Mouse (Mus musculus) MEL (cell line): ENCODE measurements around the gene Pstk. TPM values are rescaled to one million over a fixed set of nuclear protein-coding genes. Genes with fewer than 3 reads are reported as not detected.
A peak's percentile ranks its signal among the peaks of the same experiment; 100 is the strongest.

Experiments
- DNase-seq: peaks from one replicate; pipeline ENCODE4 v3.0.0; 2011; ENCODE audit warnings: low read depth, low spot score
- H3K27ac ChIP-seq: 2 replicates; pipeline ENCODE4 v1.5.1; 2012; ENCODE audit warnings: low read depth, mild to moderate bottlenecking, control low read depth, low read length, moderate library complexity; ENCODE audit not compliant: control insufficient read depth
- H3K27me3 ChIP-seq, 2 experiments: fragments of 150-350 bp in 1 of 2; sonication (generic) in 1 of 2; 2 replicates each; pipeline ENCODE4 v1.6.1; 2012; ENCODE audit warnings: low read length in 2 of 2, mild to moderate bottlenecking in 2 of 2, improper control_type of control experiment in 1 of 2, moderate library complexity in 1 of 2; ENCODE audit not compliant: insufficient read depth in 2 of 2, control insufficient read depth in 1 of 2
- H3K36me3 ChIP-seq, 2 experiments: 2 replicates each; pipeline ENCODE4 v1.6.1; 2012 to 2014; ENCODE audit warnings: low read length in 2 of 2, improper control_type of control experiment in 1 of 2, inconsistent platforms in 1 of 2, mild to moderate bottlenecking in 1 of 2; ENCODE audit not compliant: insufficient read depth in 2 of 2, control insufficient read depth in 1 of 2
- H3K4me1 ChIP-seq, 2 experiments: fragments of 150-350 bp in 1 of 2; sonication (generic) in 1 of 2; 2 replicates each; pipeline ENCODE4 v1.6.1; 2012; ENCODE audit warnings: low read length in 2 of 2, improper control_type of control experiment in 1 of 2, mild to moderate bottlenecking in 1 of 2; ENCODE audit not compliant: insufficient read depth in 2 of 2, control insufficient read depth in 1 of 2
- H3K4me3 ChIP-seq, 2 experiments: fragments of 150-350 bp in 1 of 2; sonication (generic) in 1 of 2; 2 replicates each; pipeline ENCODE4 v1.5.1; 2012; ENCODE audit warnings: low read depth in 2 of 2, low read length in 2 of 2, mild to moderate bottlenecking in 2 of 2, moderate library complexity in 2 of 2, control low read depth in 1 of 2, improper control_type of control experiment in 1 of 2; ENCODE audit not compliant: control insufficient read depth in 1 of 2, insufficient read depth in 1 of 2
- H3K79me2 ChIP-seq: 2 replicates; pipeline ENCODE4 v1.6.1; 2012; ENCODE audit warnings: mild to moderate bottlenecking, low read length, moderate library complexity; ENCODE audit not compliant: control insufficient read depth, poor library complexity, insufficient read depth
- H3K9ac ChIP-seq: 2 replicates; pipeline ENCODE4 v1.6.1; 2012; ENCODE audit warnings: low read depth, mild to moderate bottlenecking, control low read depth, low read length, moderate library complexity; ENCODE audit not compliant: control insufficient read depth, poor library complexity, severe bottlenecking
- H3K9me3 ChIP-seq: fragments of 150-350 bp; sonication (generic); replicated peaks from 2 replicates; pipeline ENCODE4 v1.6.1; 2012; ENCODE audit warnings: mild to moderate bottlenecking, low read length, improper control_type of control experiment, moderate library complexity; ENCODE audit not compliant: insufficient read depth
- BHLHE40 ChIP-seq: IDR thresholded peaks from 2 replicates; pipeline ENCODE4 v1.6.1; 2012; ENCODE audit warnings: low read depth, mild to moderate bottlenecking, inconsistent platforms, low read length, improper control_type of control experiment, borderline replicate concordance
- CHD1 ChIP-seq: IDR thresholded peaks from 2 replicates; pipeline ENCODE4 v1.6.1; 2012; ENCODE audit warnings: low read depth, mild to moderate bottlenecking, inconsistent platforms, low read length, improper control_type of control experiment
- CHD2 ChIP-seq: IDR thresholded peaks from 2 replicates; pipeline ENCODE4 v1.6.1; 2011; ENCODE audit warnings: low read length, improper control_type of control experiment
- CTCF ChIP-seq, 3 experiments: IDR thresholded peaks in 2 of 3; conservative IDR thresholded peaks in 1 of 3; 2 replicates each; pipeline ENCODE4 v1.5.1; 2011 to 2012; ENCODE audit warnings: low read length in 3 of 3, low read depth in 2 of 3, mild to moderate bottlenecking in 2 of 3, improper control_type of control experiment in 1 of 3, inconsistent platforms in 1 of 3, mixed read lengths in 1 of 3, moderate library complexity in 1 of 3; ENCODE audit not compliant: control insufficient read depth in 1 of 3, insufficient read depth in 1 of 3, poor library complexity in 1 of 3, severe bottlenecking in 1 of 3
- ELF1 ChIP-seq: IDR thresholded peaks from 2 replicates; pipeline ENCODE4 v1.6.1; 2014; ENCODE audit warnings: low read depth, mild to moderate bottlenecking, inconsistent platforms, low read length, improper control_type of control experiment, moderate library complexity
- EP300 ChIP-seq, 2 experiments: IDR thresholded peaks; 2 replicates each; pipeline ENCODE4 v1.6.1; 2011; ENCODE audit warnings: improper control_type of control experiment in 2 of 2, low read length in 2 of 2, low read depth in 1 of 2, mild to moderate bottlenecking in 1 of 2
- GABPA ChIP-seq: IDR thresholded peaks from 2 replicates; pipeline ENCODE4 v1.6.1; 2012; ENCODE audit warnings: low read depth, mild to moderate bottlenecking, inconsistent platforms, low read length, improper control_type of control experiment, moderate library complexity
- GATA1 ChIP-seq: IDR thresholded peaks from 2 replicates; pipeline ENCODE4 v1.6.1; 2011; ENCODE audit warnings: low read depth, low read length, improper control_type of control experiment
- JUND ChIP-seq: IDR thresholded peaks from 2 replicates; pipeline ENCODE4 v1.6.1; 2011; ENCODE audit warnings: low read depth, mild to moderate bottlenecking, improper control_type of control experiment, low read length
- MEF2A ChIP-seq: IDR thresholded peaks from 2 replicates; pipeline ENCODE4 v1.6.1; 2014; ENCODE audit warnings: low read depth, mild to moderate bottlenecking, inconsistent platforms, low read length, improper control_type of control experiment; ENCODE audit not compliant: poor library complexity, insufficient replicate concordance, severe bottlenecking; ENCODE audit errors: extremely low read depth
- POLR2AphosphoS2 ChIP-seq: IDR thresholded peaks from 2 replicates; pipeline ENCODE4 v1.6.1; 2011; ENCODE audit warnings: low read length, improper control_type of control experiment
- POLR2AphosphoS5 ChIP-seq: IDR thresholded peaks from 2 replicates; pipeline ENCODE4 v1.6.1; 2012; ENCODE audit warnings: low read depth, borderline replicate concordance, mild to moderate bottlenecking, inconsistent platforms, low read length, moderate library complexity, mixed read lengths
- RAD21 ChIP-seq: IDR thresholded peaks from 2 replicates; pipeline ENCODE4 v1.6.1; 2011; ENCODE audit warnings: mild to moderate bottlenecking, low read depth, low read length, improper control_type of control experiment
- TBP ChIP-seq: IDR thresholded peaks from 2 replicates; pipeline ENCODE4 v1.8.0; 2011; ENCODE audit warnings: low read depth, low read length, improper control_type of control experiment
- TCF12 ChIP-seq: IDR thresholded peaks from 2 replicates; pipeline ENCODE4 v1.6.1; 2014; ENCODE audit warnings: low read depth, mild to moderate bottlenecking, inconsistent platforms, low read length, improper control_type of control experiment, moderate library complexity
- UBTF ChIP-seq: IDR thresholded peaks from 2 replicates; pipeline ENCODE4 v1.6.1; 2012; ENCODE audit warnings: low read depth, mild to moderate bottlenecking, inconsistent platforms, low read length, improper control_type of control experiment, moderate library complexity, borderline replicate concordance; ENCODE audit not compliant: insufficient read depth
- USF2 ChIP-seq, 2 experiments: IDR thresholded peaks; 2 replicates each; pipeline ENCODE4 v1.6.1; 2011 to 2012; ENCODE audit warnings: improper control_type of control experiment in 2 of 2, low read length in 2 of 2, borderline replicate concordance in 1 of 2, inconsistent platforms in 1 of 2, low read depth in 1 of 2, mild to moderate bottlenecking in 1 of 2; ENCODE audit not compliant: insufficient read depth in 1 of 2
- ZKSCAN1 ChIP-seq: IDR thresholded peaks from 2 replicates; pipeline ENCODE4 v1.6.1; 2012; ENCODE audit warnings: low read depth, mild to moderate bottlenecking, inconsistent platforms, low read length, improper control_type of control experiment, moderate library complexity
- ZMIZ1 ChIP-seq: IDR thresholded peaks from 2 replicates; pipeline ENCODE4 v1.6.1; 2012; ENCODE audit warnings: low read depth, mild to moderate bottlenecking, inconsistent platforms, low read length, improper control_type of control experiment, moderate library complexity
- polyA plus RNA-seq, 2 experiments: library from polyadenylated mRNA; stranded (reverse) in 1 of 2; unstranded in 1 of 2; fragments of >175 nt in 1 of 2; fragments of >200 nt in 1 of 2; gene quantifications; 2 replicates each; pipeline versions ENCODE4 v1.2.1 to v1.2.4; 2012; ENCODE audit warnings: low replicate concordance in 2 of 2, low read depth in 1 of 2; ENCODE audit not compliant: insufficient read length in 2 of 2, insufficient read depth in 1 of 2, missing spikeins in 1 of 2
- total RNA-seq: library from RNA; depleted of rRNA; stranded (reverse); fragments of 300-350 nt; gene quantifications from 2 replicates; pipeline ENCODE4 v1.2.3, GENCODE M21; 2012

The Pstk gene
- total and polyA plus RNA-seq, 3 experiments: 36.1 to 57.5 TPM; not detected in 1

GRCm38 (mm10) chr7:131410416-131411058 is 39.6 kb downstream of the Pstk start, which contains the start of the genes Ikzf5 and Acadsb (continued):
- TF ChIP-seq CTCF (IDR thresholded peaks at IDR 0.05 in 2 of 3, conservative IDR thresholded peaks at IDR 0.05 in 1 of 3; ENCODE audit: control insufficient read depth in 1 of 3, insufficient read depth in 1 of 3, low read depth in 2 of 3, low read length in 3 of 3, poor library complexity in 1 of 3, severe bottlenecking in 1 of 3) (no peak), CHD1 (no peak), TBP (no peak), UBTF (no peak), GABPA (no peak), JUND (no peak), ZMIZ1 (no peak), POLR2AphosphoS2 (peak; percentile 59; the same call in 1 of the 2 replicates), ZKSCAN1 (no peak), MEF2A (no peak)
- TF ChIP-seq, all 39 proteins: peak for 12

- Histone ChIP-seq H3K27ac (no peak overlapping the region), H3K79me2 (peaks cover 15% of the 10 kb centered on the region), H3K4me3 (peak overlapping the region; percentile 72 to 75), H3K27me3 (no peaks in the 10 kb centered on the region), H3K9me3 (no peaks in the 10 kb centered on the region), H3K4me1 (peaks cover 3 to 5% of the 10 kb centered on the region in 2 experiments), H3K36me3 (peaks cover 0 to 17% of the 10 kb centered on the region in 2 experiments; a peak in 2 of 4 replicates), H3K9ac (peak overlapping the region; percentile 49)
- 0 out of 2 replicates have a peak, but pooled peaks have one; percentile 15 for TF ChIP-seq GATA1
- no peak for TF ChIP-seq POLR2AphosphoS5
- 0 out of 4 replicates have a peak, but pooled peaks of 1 of the 2 experiments have one; percentile 20 for TF ChIP-seq EP300 (IDR thresholded peaks at IDR 0.05; ENCODE audit: low read depth in 1 of 2, low read length in 2 of 2)
- TF ChIP-seq ELF1: no peak
- TF ChIP-seq BHLHE40: no peak
- no peak for TF ChIP-seq TCF12
- TF ChIP-seq USF2 (IDR thresholded peaks at IDR 0.05; ENCODE audit: borderline replicate concordance in 1 of 2, insufficient read depth in 1 of 2, low read depth in 1 of 2, low read length in 2 of 2): no peak
- TF ChIP-seq RAD21: no peak
- no peak for TF ChIP-seq CHD2
- DNase-seq: peak; percentile 37
Measured at GRCm38 (mm10) chr7:131411221-131411940, 40.4 kb downstream of the Pstk start.
